Mouse (Mus musculus) CD4-positive naive resting alpha-beta T cell, adult 76 days (primary cell): ENCODE results near the gene Cacna1f. TPM values are rescaled to one million over a fixed set of nuclear protein-coding genes. Genes with fewer than 3 reads are reported as not detected.

ENCODE experiments used
- total RNA-seq: library from RNA; stranded (reverse); gene quantifications from one replicate; pipeline ENCODE4 v1.2.4, GENCODE M21; 2023

Gene Cacna1f
- not detected for total RNA-seq

DNA sequence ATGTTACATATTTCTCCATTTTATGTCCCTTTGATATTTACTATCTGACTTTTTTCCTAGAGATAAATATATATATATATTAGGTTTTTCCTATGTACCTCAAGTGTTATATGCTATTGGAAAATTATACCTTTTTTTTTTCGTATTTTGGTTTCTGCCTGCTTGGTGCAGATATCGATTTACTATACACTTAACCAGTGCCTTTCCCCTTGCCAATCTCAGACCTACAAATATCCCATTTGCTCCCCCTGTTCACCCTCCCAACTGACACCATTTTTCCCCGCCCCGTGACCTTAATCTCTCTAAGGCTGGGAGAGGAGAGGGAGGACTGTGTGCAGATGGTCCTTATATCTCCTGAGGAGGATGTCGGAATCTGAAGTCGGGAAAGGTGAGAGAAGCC, at the start of gene Cacna1f:
TSS of gene Cacna1f (plus strand) at position 301 of the 400 bp plus-strand sequence.

DNA sequence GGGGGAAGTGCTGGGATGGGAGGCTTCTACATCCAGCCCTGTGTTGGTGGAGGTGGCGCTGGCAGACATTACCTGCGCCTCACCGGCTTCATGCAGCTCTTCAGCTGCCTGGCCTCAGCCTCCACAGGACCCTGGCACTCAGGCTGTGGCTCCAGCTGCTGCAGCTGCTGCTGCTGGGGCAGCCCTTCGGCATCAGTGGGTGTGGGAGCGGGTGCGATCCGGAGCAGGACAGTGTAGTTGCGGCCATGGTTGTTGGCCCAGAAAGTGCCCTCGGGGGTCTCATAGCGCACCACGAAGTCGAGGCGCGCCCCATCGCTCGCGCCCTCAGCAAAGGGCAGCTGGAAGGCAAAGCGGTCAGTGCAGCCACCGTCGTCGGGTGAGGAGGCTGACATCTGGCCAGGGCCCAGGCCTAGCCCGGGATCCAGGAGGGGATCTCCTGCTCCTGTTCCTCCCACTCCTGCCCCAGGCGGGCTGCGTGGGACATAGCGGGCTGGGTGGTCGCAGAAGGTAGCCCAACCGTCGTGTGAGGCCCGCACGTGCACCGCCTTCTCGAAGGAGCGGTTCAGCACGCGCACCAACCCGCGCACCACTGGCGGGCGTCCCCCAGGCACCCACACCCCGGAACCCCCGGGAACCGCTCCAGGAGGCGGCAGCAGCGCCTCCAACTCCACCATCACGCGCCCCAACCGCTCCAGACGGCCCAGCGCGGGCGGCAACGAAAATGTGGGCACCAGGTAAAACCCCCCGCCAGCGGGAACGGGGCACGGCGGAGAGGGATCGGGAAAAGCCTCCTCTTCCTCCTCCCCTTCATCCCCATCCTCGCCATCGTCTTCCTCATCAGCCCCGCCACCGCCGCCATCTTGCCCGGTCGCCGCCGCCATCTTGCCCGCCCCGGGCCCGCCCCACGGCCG, 33.5 kb upstream of the Cacna1f start, which contains the start of gene Foxp3:
TSS of gene Foxp3 (plus strand) at position 469 of the 911 bp plus-strand sequence.

GRCm38 (mm10) chrX:7574087-7574884, 32.6 kb upstream of the Cacna1f start, which contains the start of gene Ppp1r3f:
Gene Ppp1r3f, minus strand, starts transcription at chrX:7574283.

DNA sequence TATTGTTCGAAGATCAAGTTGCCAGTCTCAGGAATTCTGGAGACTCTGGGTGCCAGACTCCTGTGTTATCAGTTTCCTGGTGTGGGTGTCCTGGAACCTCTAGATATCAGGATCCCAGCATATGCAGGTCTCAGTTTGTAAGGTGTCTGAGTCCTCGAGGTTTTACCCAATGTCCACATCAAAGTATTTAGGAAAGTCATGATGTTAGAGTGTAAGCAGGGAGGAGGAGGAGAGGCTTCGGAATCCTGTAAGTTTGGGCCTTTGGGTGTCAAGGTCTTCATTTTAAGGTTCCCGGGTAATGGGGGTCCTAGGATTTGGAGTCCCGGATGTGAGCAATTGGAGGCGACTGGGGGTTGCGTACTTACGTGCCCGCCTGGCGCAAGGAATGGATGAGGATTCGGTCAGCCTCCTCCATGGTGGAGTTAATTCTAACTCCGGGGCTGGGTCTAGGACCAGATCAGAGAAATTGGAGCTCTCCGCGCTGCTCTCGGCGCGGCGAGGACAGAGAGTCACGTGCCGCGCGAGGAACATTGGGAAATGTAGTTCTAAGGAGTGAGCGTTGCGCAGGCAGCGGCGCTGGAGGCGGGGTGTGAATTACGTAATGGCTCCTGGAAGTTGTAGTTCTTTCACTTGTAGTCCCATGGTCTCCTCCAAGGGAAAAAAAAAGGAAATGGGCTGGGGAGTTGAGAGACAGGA, 1.9 kb upstream of the Cacna1f start, which contains the start of gene Ccdc22:
TSS of gene Ccdc22 (minus strand) at position 639 of the 696 bp plus-strand sequence.

GRCm38 (mm10) chrX:7638401-7639091, 31.7 kb downstream of the Cacna1f start, which contains the start of gene Syp:
Gene Syp, plus strand, starts transcription at chrX:7638471.

GRCm38 (mm10) chrX:7657221-7657639, 50.3 kb downstream of the Cacna1f start, which contains the start of gene Prickle3:
Gene Prickle3, plus strand, starts transcription at chrX:7657260.

GRCm38 (mm10) chrX:7670921-7671623, 64.2 kb downstream of the Cacna1f start, which contains the start of gene Plp2:
Gene Plp2, minus strand, starts transcription at chrX:7671390.

GRCm38 (mm10) chrX:7680864-7681263, 74.0 kb downstream of the Cacna1f start, which contains the start of gene Magix:
Gene Magix, minus strand, starts transcription at chrX:7681251.

Other genes starting within 250 kb of the Cacna1f start
- gene Usp27x, start 231.3 kb upstream of the Cacna1f start, total RNA-seq: 0.91 TPM
- gene Foxp3, start 33.4 kb upstream of the Cacna1f start, total RNA-seq: 8.7 TPM
- 21.7 TPM for gene Ppp1r3f, start 32.8 kb upstream of the Cacna1f start, total RNA-seq
- 33.1 TPM for gene Ccdc22, start 1.6 kb upstream of the Cacna1f start, total RNA-seq
- 0.79 TPM for gene Syp, start 31.4 kb downstream of the Cacna1f start, total RNA-seq
- 29.9 TPM for gene Prickle3, start 50.2 kb downstream of the Cacna1f start, total RNA-seq
- gene Plp2, start 64.3 kb downstream of the Cacna1f start, total RNA-seq: 35.7 TPM
- gene Magix, start 74.2 kb downstream of the Cacna1f start, total RNA-seq: not detected
- 47.4 TPM for gene Gpkow, start 90.0 kb downstream of the Cacna1f start, total RNA-seq
- 131 TPM for gene Wdr45, start 107.2 kb downstream of the Cacna1f start, total RNA-seq
- gene Gm45208, start 115.2 kb downstream of the Cacna1f start, total RNA-seq: not detected
- 13.0 TPM for gene Praf2, start 121.4 kb downstream of the Cacna1f start, total RNA-seq
- gene Ccdc120, start 143.8 kb downstream of the Cacna1f start, total RNA-seq: not detected
- 23.5 TPM for gene Tfe3, start 155.5 kb downstream of the Cacna1f start, total RNA-seq
- gene Gripap1, start 182.7 kb downstream of the Cacna1f start, total RNA-seq: 151 TPM
- gene Kcnd1, start 215.2 kb downstream of the Cacna1f start, total RNA-seq: 1.4 TPM
- gene Otud5, start 234.3 kb downstream of the Cacna1f start, total RNA-seq: 191 TPM